Mouse (Mus musculus): ENCODE measurements around the gene Tmem123. TPM values are rescaled to one million over a fixed set of nuclear protein-coding genes. Genes with fewer than 3 reads are reported as not detected.

The Tmem123 gene
- polyA plus RNA-seq (2015; fragmentation: Nextera tagmentation; extraction: Ambion mirVana), result 135 and 142 TPM in 2 replicates

GRCm38 (mm10) chr9:7763614-7764300, at the start of gene Tmem123:
Gene Tmem123 (plus strand): TSS chr9:7764041.
- no peaks in the 10 kb centered on the region for H3K9me3 ChIP-seq
- H3K27ac ChIP-seq, result peak within 1 kb of the TSS; percentile 84
- peak within 1 kb of the TSS; percentile 78 for H3K4me3 ChIP-seq
- H3K4me2 ChIP-seq, result peak within 1 kb of the TSS; percentile 74
- peak within 1 kb of the TSS; percentile 69 for H3K9ac ChIP-seq
- H3K4me1 ChIP-seq, result peaks cover 9% of the 10 kb centered on the region; the same call in 1 of the 2 replicates
- H3K36me3 ChIP-seq, result peaks cover 5% of the 10 kb centered on the region; the same call in 1 of the 2 replicates
- ATAC-seq (ENCODE audit: insufficient number of reproducible peaks, low FRiP score, low TSS enrichment, low read depth), result peak; percentile 98
- no peaks in the 10 kb centered on the region for H3K27me3 ChIP-seq
- under 1% methylated on average over 52 of the region's 52 CpGs for WGBS

- 37% methylated on average over 4 of the region's 4 CpGs for WGBS
- Histone ChIP-seq H3K27me3 (no peaks in the 10 kb centered on the region), H3K27ac (no peak overlapping the region), H3K4me2 (no peak overlapping the region), H3K9ac (no peak overlapping the region), H3K36me3 (no peaks in the 10 kb centered on the region), H3K4me3 (no peak overlapping the region), H3K9me3 (no peaks in the 10 kb centered on the region), H3K4me1 (no peaks in the 10 kb centered on the region)
- no peak for ATAC-seq (ENCODE audit: insufficient number of reproducible peaks, low FRiP score, low TSS enrichment, low read depth)
Observed at GRCm38 (mm10) chr9:7714062-7714907, 49.6 kb upstream of the Tmem123 start.

GRCm38 (mm10) chr9:7714908-7715175, 49.0 kb upstream of the Tmem123 start:
- 72% methylated on average over 2 of the region's 2 CpGs for WGBS

GRCm38 (mm10) chr9:7721543-7721942, 42.3 kb upstream of the Tmem123 start:
- Histone ChIP-seq H3K4me3 (no peak overlapping the region), H3K9ac (no peak overlapping the region), H3K4me1 (no peaks in the 10 kb centered on the region), H3K4me2 (no peak overlapping the region), H3K9me3 (no peaks in the 10 kb centered on the region), H3K36me3 (no peaks in the 10 kb centered on the region), H3K27ac (peak overlapping the region; percentile 38), H3K27me3 (no peaks in the 10 kb centered on the region)
- WGBS, result 86% methylated on average over 1 of the region's 1 CpGs
- ATAC-seq (ENCODE audit: insufficient number of reproducible peaks, low FRiP score, low TSS enrichment, low read depth), result no peak

More at GRCm38 (mm10) chr9:7714908-7715175, 49.0 kb upstream of the Tmem123 start:
- no peaks in the 10 kb centered on the region for H3K4me1 ChIP-seq
- no peaks in the 10 kb centered on the region for H3K36me3 ChIP-seq
- H3K27ac ChIP-seq, result no peak overlapping the region
- no peak overlapping the region for H3K9ac ChIP-seq
- H3K4me3 ChIP-seq, result no peak overlapping the region
- H3K9me3 ChIP-seq, result no peaks in the 10 kb centered on the region
- ATAC-seq (ENCODE audit: insufficient number of reproducible peaks, low FRiP score, low TSS enrichment, low read depth), result no peak
- H3K4me2 ChIP-seq, result no peak overlapping the region
- H3K27me3 ChIP-seq, result no peaks in the 10 kb centered on the region

- ATAC-seq (ENCODE audit: insufficient number of reproducible peaks, low FRiP score, low TSS enrichment, low read depth), result no peak
- Histone ChIP-seq H3K4me3 (no peak overlapping the region), H3K9me3 (no peaks in the 10 kb centered on the region), H3K4me2 (no peak overlapping the region), H3K4me1 (no peaks in the 10 kb centered on the region), H3K27ac (no peak overlapping the region), H3K36me3 (no peaks in the 10 kb centered on the region), H3K27me3 (no peaks in the 10 kb centered on the region), H3K9ac (no peak overlapping the region)
- WGBS, result 83% methylated on average over 4 of the region's 4 CpGs
Observed at GRCm38 (mm10) chr9:7728997-7729396, 34.8 kb upstream of the Tmem123 start.

- WGBS, result 71% methylated on average over 1 of the region's 1 CpGs
- Histone ChIP-seq H3K4me2 (no peak overlapping the region), H3K27ac (no peak overlapping the region), H3K9me3 (no peaks in the 10 kb centered on the region), H3K4me1 (no peaks in the 10 kb centered on the region), H3K4me3 (no peak overlapping the region), H3K36me3 (no peaks in the 10 kb centered on the region), H3K27me3 (no peaks in the 10 kb centered on the region), H3K9ac (no peak overlapping the region)
- no peak for ATAC-seq (ENCODE audit: insufficient number of reproducible peaks, low FRiP score, low TSS enrichment, low read depth)
Observed at GRCm38 (mm10) chr9:7742696-7743095, 21.1 kb upstream of the Tmem123 start.

GRCm38 (mm10) chr9:7744156-7744555, 19.7 kb upstream of the Tmem123 start:
- no peaks in the 10 kb centered on the region for H3K27me3 ChIP-seq

GRCm38 (mm10) chr9:7748881-7749280, 15.0 kb upstream of the Tmem123 start:
- Histone ChIP-seq H3K9me3 (no peaks in the 10 kb centered on the region), H3K4me1 (no peaks in the 10 kb centered on the region), H3K36me3 (no peaks in the 10 kb centered on the region), H3K4me3 (no peak overlapping the region), H3K9ac (no peak overlapping the region), H3K27ac (no peak overlapping the region), H3K27me3 (no peaks in the 10 kb centered on the region), H3K4me2 (no peak overlapping the region)
- WGBS, result 74% methylated on average over 3 of the region's 3 CpGs
- no peak for ATAC-seq (ENCODE audit: insufficient number of reproducible peaks, low FRiP score, low TSS enrichment, low read depth)

More at GRCm38 (mm10) chr9:7744156-7744555, 19.7 kb upstream of the Tmem123 start:
- 60% methylated on average over 1 of the region's 1 CpGs for WGBS
- no peak overlapping the region for H3K9ac ChIP-seq
- ATAC-seq (ENCODE audit: insufficient number of reproducible peaks, low FRiP score, low TSS enrichment, low read depth), result no peak
- no peaks in the 10 kb centered on the region for H3K9me3 ChIP-seq
- no peaks in the 10 kb centered on the region for H3K36me3 ChIP-seq
- no peak overlapping the region for H3K4me3 ChIP-seq
- no peak overlapping the region for H3K27ac ChIP-seq
- no peaks in the 10 kb centered on the region for H3K4me1 ChIP-seq
- no peak overlapping the region for H3K4me2 ChIP-seq

- H3K27ac ChIP-seq, result no peak overlapping the region
- no peaks in the 10 kb centered on the region for H3K9me3 ChIP-seq
- H3K27me3 ChIP-seq, result no peaks in the 10 kb centered on the region
- no peak overlapping the region for H3K4me2 ChIP-seq
- WGBS, result 65% methylated on average over 4 of the region's 4 CpGs
- no peak for ATAC-seq (ENCODE audit: insufficient number of reproducible peaks, low FRiP score, low TSS enrichment, low read depth)
- H3K9ac ChIP-seq, result no peak overlapping the region
- no peaks in the 10 kb centered on the region for H3K4me1 ChIP-seq
- H3K4me3 ChIP-seq, result no peak overlapping the region
- H3K36me3 ChIP-seq, result no peaks in the 10 kb centered on the region
Observed at GRCm38 (mm10) chr9:7749537-7749936, 14.3 kb upstream of the Tmem123 start.

GRCm38 (mm10) chr9:7755889-7756423, 7.9 kb upstream of the Tmem123 start:
- no peak for ATAC-seq (ENCODE audit: insufficient number of reproducible peaks, low FRiP score, low TSS enrichment, low read depth)
- Histone ChIP-seq H3K9me3 (no peaks in the 10 kb centered on the region), H3K36me3 (no peaks in the 10 kb centered on the region), H3K4me3 (no peak overlapping the region), H3K9ac (no peak overlapping the region), H3K27ac (no peak overlapping the region), H3K4me2 (no peak overlapping the region), H3K27me3 (no peaks in the 10 kb centered on the region), H3K4me1 (no peaks in the 10 kb centered on the region)
- 73% methylated on average over 2 of the region's 2 CpGs for WGBS

- H3K4me1 ChIP-seq, result peaks cover 7% of the 10 kb centered on the region; the same call in 1 of the 2 replicates
- no peak overlapping the region for H3K4me2 ChIP-seq
- H3K4me3 ChIP-seq, result no peak overlapping the region
- WGBS, result 43% methylated on average over 17 of the region's 17 CpGs
- no peaks in the 10 kb centered on the region for H3K27me3 ChIP-seq
- H3K9me3 ChIP-seq, result no peaks in the 10 kb centered on the region
- H3K9ac ChIP-seq, result no peak overlapping the region
- H3K36me3 ChIP-seq, result no peaks in the 10 kb centered on the region
- no peak overlapping the region for H3K27ac ChIP-seq
- no peak for ATAC-seq (ENCODE audit: insufficient number of reproducible peaks, low FRiP score, low TSS enrichment, low read depth)
Observed at GRCm38 (mm10) chr9:7761906-7762455, 1.9 kb upstream of the Tmem123 start.

GRCm38 (mm10) chr9:7762741-7763140, 1.1 kb upstream of the Tmem123 start:
- 70% methylated on average over 3 of the region's 3 CpGs for WGBS
- no peak overlapping the region for H3K27ac ChIP-seq
- no peaks in the 10 kb centered on the region for H3K36me3 ChIP-seq
- no peak overlapping the region for H3K4me3 ChIP-seq
- H3K27me3 ChIP-seq, result no peaks in the 10 kb centered on the region
- H3K9me3 ChIP-seq, result no peaks in the 10 kb centered on the region
- no peak for ATAC-seq (ENCODE audit: insufficient number of reproducible peaks, low FRiP score, low TSS enrichment, low read depth)
- H3K4me2 ChIP-seq, result no peak overlapping the region
- peaks cover 9% of the 10 kb centered on the region; the same call in 1 of the 2 replicates for H3K4me1 ChIP-seq
- no peak overlapping the region for H3K9ac ChIP-seq

All from limb, embryonic 15.5 days (tissue).